14 mouse cellular contexts compared by ENCODE assay signal in the genomic region with DNA sequence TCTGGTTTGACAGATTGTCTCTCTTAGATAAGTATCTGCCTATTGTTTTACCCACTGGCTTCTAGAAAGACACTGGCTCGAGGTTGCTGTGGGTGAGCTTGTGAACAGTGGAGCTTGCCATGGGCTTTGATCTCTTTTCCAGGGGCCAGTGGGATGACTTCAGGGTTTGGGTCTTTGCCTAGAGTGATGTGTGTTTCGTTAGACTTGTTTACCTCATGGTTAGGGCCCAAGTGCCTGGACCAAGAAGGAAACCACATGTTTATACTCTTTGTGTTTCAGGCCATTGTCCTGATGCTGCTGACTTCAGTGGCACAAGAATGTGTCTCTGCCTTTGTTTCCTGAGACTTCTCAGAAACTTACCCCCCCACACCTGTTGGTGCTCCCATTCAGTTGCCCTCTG. TPM values are rescaled to one million over a fixed set of nuclear protein-coding genes. Genes with fewer than 3 reads are reported as not detected.
DNase-seq lines count a peak whose midpoint lies in the region; ATAC-seq and TF ChIP-seq lines count a peak whose summit lies in the region.
"Had no signal": no experiment of that assay in that cellular context is flagged by ENCODE, and none has a peak within 500 bp of the region (broad histone marks: within the 10 kb centered on the region; RNA-seq: fewer than 3 reads in every experiment).

No protein-coding gene starts in this region.

- H3K27ac ChIP-seq in heart, embryonic 16.5 days (ENCODE audit: low read length) = peak overlapping the region; percentile 12; the same call in 1 of the 2 replicates
- H3K27ac ChIP-seq in heart, embryonic 12.5 days (ENCODE audit: poor library complexity, severe bottlenecking) = no peak overlapping the region
- peak overlapping the region; percentile 83 for H3K27ac ChIP-seq in embryonic facial prominence, embryonic 13.5 days
- 0 out of 2 replicates have a peak overlapping the region, but pooled peaks have one; percentile 8 for H3K27ac ChIP-seq in limb, embryonic 14.5 days (replicated peaks; ENCODE audit: low read depth, low read length)
- H3K27ac ChIP-seq in kidney, embryonic 15.5 days = no peak overlapping the region
- H3K27ac ChIP-seq in layer of hippocampus, adult 2 months = no peak overlapping the region
- H3K27ac ChIP-seq: heart, embryonic 13.5 days; liver, embryonic 14.5 days had no signal

- H3K9me3 ChIP-seq in heart, embryonic 16.5 days (replicated peaks; ENCODE audit: control insufficient read depth, low read length) = no peaks in the 10 kb centered on the region
- no peaks in the 10 kb centered on the region for H3K9me3 ChIP-seq in heart, embryonic 12.5 days (replicated peaks)
- no peaks in the 10 kb centered on the region for H3K9me3 ChIP-seq in embryonic facial prominence, embryonic 13.5 days
- H3K9me3 ChIP-seq in limb, embryonic 14.5 days (ENCODE audit: control insufficient read depth, low read length) = no peaks in the 10 kb centered on the region
- H3K9me3 ChIP-seq in kidney, embryonic 15.5 days (replicated peaks) = no peaks in the 10 kb centered on the region
- H3K9me3 ChIP-seq: heart, embryonic 13.5 days had no signal

- peaks cover 6% of the 10 kb centered on the region for H3K4me1 ChIP-seq in heart, embryonic 16.5 days (ENCODE audit: control insufficient read depth, insufficient read depth, low read length)
- peaks cover 32% of the 10 kb centered on the region for H3K4me1 ChIP-seq in heart, embryonic 12.5 days (replicated peaks)
- H3K4me1 ChIP-seq in embryonic facial prominence, embryonic 13.5 days = peaks cover 53% of the 10 kb centered on the region
- H3K4me1 ChIP-seq in limb, embryonic 14.5 days (ENCODE audit: control insufficient read depth, insufficient read depth, low read length) = peaks cover 11% of the 10 kb centered on the region
- H3K4me1 ChIP-seq in kidney, embryonic 15.5 days = peaks cover 38% of the 10 kb centered on the region

- H3K9ac ChIP-seq in heart, embryonic 16.5 days (ENCODE audit: low read length) = no peak overlapping the region
- no peak overlapping the region for H3K9ac ChIP-seq in heart, embryonic 12.5 days
- H3K9ac ChIP-seq in embryonic facial prominence, embryonic 13.5 days = no peak overlapping the region
- H3K9ac ChIP-seq in limb, embryonic 14.5 days (ENCODE audit: low read depth, low read length, severe bottlenecking) = peak overlapping the region; percentile 12; the same call in 1 of the 2 replicates
- no peak overlapping the region for H3K9ac ChIP-seq in kidney, embryonic 15.5 days
- H3K9ac ChIP-seq: heart, embryonic 13.5 days; liver, embryonic 14.5 days had no signal

- WGBS in heart, embryonic 16.5 days = 49% methylated on average over 2 of the region's 2 CpGs
- 51% methylated on average over 2 of the region's 2 CpGs for WGBS in heart, embryonic 12.5 days
- 38% methylated on average over 2 of the region's 2 CpGs for WGBS in embryonic facial prominence, embryonic 13.5 days
- 37% methylated on average over 2 of the region's 2 CpGs for WGBS in limb, embryonic 14.5 days
- WGBS in kidney, embryonic 15.5 days = 53% methylated on average over 2 of the region's 2 CpGs

- H3K4me2 ChIP-seq in heart, embryonic 16.5 days (ENCODE audit: low read depth, low read length) = no peak overlapping the region
- no peak overlapping the region for H3K4me2 ChIP-seq in heart, embryonic 12.5 days
- H3K4me2 ChIP-seq in embryonic facial prominence, embryonic 13.5 days = no peak overlapping the region
- no peak overlapping the region for H3K4me2 ChIP-seq in limb, embryonic 14.5 days (replicated peaks; ENCODE audit: low read depth, low read length, severe bottlenecking)
- no peak overlapping the region for H3K4me2 ChIP-seq in kidney, embryonic 15.5 days
- H3K4me2 ChIP-seq: heart, embryonic 13.5 days had no signal

- DNase-seq in limb, embryonic 14.5 days (ENCODE audit: low spot score) = no peak
- peak; percentile 87 for DNase-seq in lung, postnatal 36 days
- DNase-seq in layer of hippocampus, adult 2 months (ENCODE audit: low spot score in 2 of 2) = no peak
- DNase-seq: adrenal gland, adult 2 months; cerebellum, adult 11-12 months; right cerebral cortex, postnatal 25 days; thymus, adult 2 months had no signal

- H3K27me3 ChIP-seq in heart, embryonic 16.5 days (ENCODE audit: control insufficient read depth, insufficient read depth, low read length) = no peaks in the 10 kb centered on the region
- no peaks in the 10 kb centered on the region for H3K27me3 ChIP-seq in heart, embryonic 12.5 days (replicated peaks)
- H3K27me3 ChIP-seq in embryonic facial prominence, embryonic 13.5 days = no peaks in the 10 kb centered on the region
- no peaks in the 10 kb centered on the region for H3K27me3 ChIP-seq in limb, embryonic 14.5 days (ENCODE audit: control insufficient read depth, insufficient read depth, low read length)
- no peaks in the 10 kb centered on the region for H3K27me3 ChIP-seq in kidney, embryonic 15.5 days
- H3K27me3 ChIP-seq: heart, embryonic 13.5 days had no signal

- no peak for TF ChIP-seq CTCF in layer of hippocampus, adult 2 months (conservative IDR thresholded peaks at IDR 0.05)

- no peak overlapping the region for H3K4me3 ChIP-seq in heart, embryonic 16.5 days (ENCODE audit: low read length)
- H3K4me3 ChIP-seq in heart, embryonic 12.5 days = no peak overlapping the region
- no peak overlapping the region for H3K4me3 ChIP-seq in embryonic facial prominence, embryonic 13.5 days
- no peak overlapping the region for H3K4me3 ChIP-seq in limb, embryonic 14.5 days (replicated peaks; ENCODE audit: low read length)
- H3K4me3 ChIP-seq in kidney, embryonic 15.5 days (replicated peaks) = no peak overlapping the region
- no peak overlapping the region for H3K4me3 ChIP-seq in layer of hippocampus, adult 2 months
- H3K4me3 ChIP-seq: heart, embryonic 13.5 days had no signal

- no peak for ATAC-seq in heart, embryonic 16.5 days (replicated peaks; ENCODE audit: extremely low read depth, insufficient read depth, low FRiP score)
- no peak for ATAC-seq in heart, embryonic 12.5 days (ENCODE audit: insufficient number of reproducible peaks, low FRiP score)
- ATAC-seq in embryonic facial prominence, embryonic 13.5 days (ENCODE audit: insufficient number of reproducible peaks, insufficient read depth, low FRiP score, low TSS enrichment, low read depth) = no peak
- ATAC-seq in limb, embryonic 14.5 days (ENCODE audit: low FRiP score, low read depth) = no peak
- ATAC-seq in kidney, embryonic 15.5 days (replicated peaks; ENCODE audit: low FRiP score) = no peak
- ATAC-seq: forebrain, embryonic 14.5 days had no signal

- no peak for TF ChIP-seq POLR2A in limb, embryonic 14.5 days (IDR thresholded peaks at IDR 0.05; ENCODE audit: borderline replicate concordance, extremely low read depth, insufficient read depth, insufficient read length)

- H3K36me3 ChIP-seq in heart, embryonic 16.5 days (ENCODE audit: control insufficient read depth, insufficient read depth) = peaks cover 5% of the 10 kb centered on the region; the same call in 1 of the 2 replicates
- H3K36me3 ChIP-seq in heart, embryonic 12.5 days = peaks cover 50% of the 10 kb centered on the region
- peaks cover 31% of the 10 kb centered on the region for H3K36me3 ChIP-seq in embryonic facial prominence, embryonic 13.5 days
- peaks cover 30% of the 10 kb centered on the region for H3K36me3 ChIP-seq in limb, embryonic 14.5 days (ENCODE audit: control insufficient read depth, insufficient read depth, low read length)
- peaks cover 46% of the 10 kb centered on the region for H3K36me3 ChIP-seq in kidney, embryonic 15.5 days

RNA-seq across cellular contexts. Expression of a gene that starts 4.7 kb away (rescaled TPM):
- polyA plus RNA-seq in heart, embryonic 16.5 days (2015; fragmentation: Nextera tagmentation; extraction: Ambion mirVana) = 129 and 137 TPM in 2 replicates
- 121 and 125 TPM in 2 replicates for polyA plus RNA-seq in heart, embryonic 12.5 days (2016; fragmentation: Nextera tagmentation; extraction: Ambion mirVana)
- polyA plus RNA-seq in embryonic facial prominence, embryonic 13.5 days (2015; fragmentation: Nextera tagmentation; extraction: Ambion mirVana) = 126 and 152 TPM in 2 replicates
- 63.3 and 92.3 TPM in 2 replicates for polyA plus RNA-seq in limb, embryonic 14.5 days (2012; rRNA removed)
- 121 and 132 TPM in 2 replicates for polyA plus RNA-seq in limb, embryonic 14.5 days (2014; fragmentation: Nextera tagmentation; extraction: Ambion mirVana)
- polyA plus RNA-seq in kidney, embryonic 15.5 days (2015; fragmentation: Nextera tagmentation; extraction: Ambion mirVana) = 154 and 155 TPM in 2 replicates
- 10 to 100 TPM; 81.1 to 82.5 TPM for total RNA-seq in layer of hippocampus, adult 2 months (2021)

RNA-seq across cellular contexts. Expression of a gene that starts 28.5 kb away (rescaled TPM):
- polyA plus RNA-seq in heart, embryonic 16.5 days (2015; fragmentation: Nextera tagmentation; extraction: Ambion mirVana) = 6.9 and 8.0 TPM in 2 replicates
- polyA plus RNA-seq in heart, embryonic 12.5 days (2016; fragmentation: Nextera tagmentation; extraction: Ambion mirVana) = 5.5 and 5.8 TPM in 2 replicates
- polyA plus RNA-seq in embryonic facial prominence, embryonic 13.5 days (2015; fragmentation: Nextera tagmentation; extraction: Ambion mirVana) = 10.6 and 11.7 TPM in 2 replicates
- 10.1 and 13.2 TPM in 2 replicates for polyA plus RNA-seq in limb, embryonic 14.5 days (2012; rRNA removed)
- 11.8 and 15.0 TPM in 2 replicates for polyA plus RNA-seq in limb, embryonic 14.5 days (2014; fragmentation: Nextera tagmentation; extraction: Ambion mirVana)
- polyA plus RNA-seq in kidney, embryonic 15.5 days (2015; fragmentation: Nextera tagmentation; extraction: Ambion mirVana) = 11.7 and 12.1 TPM in 2 replicates
- 10 to 100 TPM; 27.4 to 28.8 TPM for total RNA-seq in layer of hippocampus, adult 2 months (2021)

RNA-seq across cellular contexts. Expression of a gene that starts 37.9 kb away (rescaled TPM):
- polyA plus RNA-seq in heart, embryonic 16.5 days (2015; fragmentation: Nextera tagmentation; extraction: Ambion mirVana) = 32.7 and 39.4 TPM in 2 replicates
- polyA plus RNA-seq in heart, embryonic 12.5 days (2016; fragmentation: Nextera tagmentation; extraction: Ambion mirVana) = 34.0 and 35.6 TPM in 2 replicates
- polyA plus RNA-seq in embryonic facial prominence, embryonic 13.5 days (2015; fragmentation: Nextera tagmentation; extraction: Ambion mirVana) = 32.7 and 36.9 TPM in 2 replicates
- polyA plus RNA-seq in limb, embryonic 14.5 days (2012; rRNA removed) = 25.4 and 27.9 TPM in 2 replicates
- 32.1 and 32.7 TPM in 2 replicates for polyA plus RNA-seq in limb, embryonic 14.5 days (2014; fragmentation: Nextera tagmentation; extraction: Ambion mirVana)
- polyA plus RNA-seq in kidney, embryonic 15.5 days (2015; fragmentation: Nextera tagmentation; extraction: Ambion mirVana) = 37.5 and 39.2 TPM in 2 replicates
- 10 to 100 TPM in 1 of 2 experiments, 1 to 10 TPM in 1; 7.9 to 10.5 TPM for total RNA-seq in layer of hippocampus, adult 2 months (2021)

RNA-seq across cellular contexts. Expression of a gene that starts 45.3 kb away (rescaled TPM):
- polyA plus RNA-seq in heart, embryonic 16.5 days (2015; fragmentation: Nextera tagmentation; extraction: Ambion mirVana) = 36.9 and 42.6 TPM in 2 replicates
- 34.5 and 39.1 TPM in 2 replicates for polyA plus RNA-seq in heart, embryonic 12.5 days (2016; fragmentation: Nextera tagmentation; extraction: Ambion mirVana)
- polyA plus RNA-seq in embryonic facial prominence, embryonic 13.5 days (2015; fragmentation: Nextera tagmentation; extraction: Ambion mirVana) = 45.4 and 49.0 TPM in 2 replicates
- polyA plus RNA-seq in limb, embryonic 14.5 days (2012; rRNA removed) = 166 and 177 TPM in 2 replicates
- 29.8 and 38.3 TPM in 2 replicates for polyA plus RNA-seq in limb, embryonic 14.5 days (2014; fragmentation: Nextera tagmentation; extraction: Ambion mirVana)
- 36.8 and 44.4 TPM in 2 replicates for polyA plus RNA-seq in kidney, embryonic 15.5 days (2015; fragmentation: Nextera tagmentation; extraction: Ambion mirVana)
- total RNA-seq in layer of hippocampus, adult 2 months (2021) = 100 to 1,000 TPM; 118 to 138 TPM

Comparison
In these comparisons a context has a peak if more than half of its experiments do, and no peak if none do; other contexts are left out.
1. H3K27ac ChIP-seq: peak in heart, embryonic 16.5 days (single experiment), embryonic facial prominence, embryonic 13.5 days (single experiment) and limb, embryonic 14.5 days (single experiment); none in heart, embryonic 12.5 days (single experiment), kidney, embryonic 15.5 days (single experiment) and layer of hippocampus, adult 2 months (single experiment).